Mouse (Mus musculus) lung, adult 2 months (tissue): ENCODE data around the gene Sh3glb1. TPM values are rescaled to one million over a fixed set of nuclear protein-coding genes. Genes with fewer than 3 reads are reported as not detected.
A peak's percentile ranks its signal among the peaks of the same experiment; 100 is the strongest.
"Not testable (repeated sequence)": the region's sequence is repeated elsewhere in the genome, so short reads cannot be mapped to it uniquely, and the experiment has no call there.

Source experiments
- DNase-seq: peaks from one replicate; pipeline ENCODE4 v3.0.0; 2022
- H3K4me1 ChIP-seq: fragments of 200-500 bp; 2 replicates; pipeline ENCODE4 v1.6.1; 2011; ENCODE audit warnings: low read length; ENCODE audit not compliant: control insufficient read depth, insufficient read depth
- H3K4me3 ChIP-seq: fragments of 200-500 bp; replicated peaks from 2 replicates; pipeline ENCODE3; 2011; ENCODE audit warnings: low read depth, mild to moderate bottlenecking, control low read depth, low read length; ENCODE audit errors: extremely low read depth
- CTCF ChIP-seq: fragments of 200-500 bp; IDR thresholded peaks from 2 replicates; pipeline ENCODE4 v1.5.1; 2011; ENCODE audit warnings: mild to moderate bottlenecking, low read length, control low read depth; ENCODE audit not compliant: insufficient read depth
- POLR2A ChIP-seq: fragments of 200-500 bp; IDR thresholded peaks from 2 replicates; pipeline ENCODE4 v1.6.1; 2011; ENCODE audit warnings: low read depth, mild to moderate bottlenecking, control low read depth, low read length, borderline replicate concordance; ENCODE audit errors: extremely low read depth
- WGBS: fragments of 180-500 bp; shearing (Covaris S2); methylation state at CpG from one replicate; pipeline ENCODE4 v1.1.7; 2018; 5-methylcytosine and 5-hydroxymethylcytosine counted together
- polyA plus RNA-seq: library from polyadenylated mRNA; depleted of rRNA; stranded (reverse); fragments of >200 nt; gene quantifications from 2 replicates; pipeline ENCODE4 v1.2.3, GENCODE M21; 2012

The Sh3glb1 gene
- polyA plus RNA-seq, 1 experiment = 26.2 TPM

GRCm38 (mm10) chr3:144736831-144737230 is 16.7 kb upstream of the Sh3glb1 start:
- WGBS = 29% methylated on average over 9 of the region's 9 CpGs
- DNase-seq = peak; percentile 24

DNA sequence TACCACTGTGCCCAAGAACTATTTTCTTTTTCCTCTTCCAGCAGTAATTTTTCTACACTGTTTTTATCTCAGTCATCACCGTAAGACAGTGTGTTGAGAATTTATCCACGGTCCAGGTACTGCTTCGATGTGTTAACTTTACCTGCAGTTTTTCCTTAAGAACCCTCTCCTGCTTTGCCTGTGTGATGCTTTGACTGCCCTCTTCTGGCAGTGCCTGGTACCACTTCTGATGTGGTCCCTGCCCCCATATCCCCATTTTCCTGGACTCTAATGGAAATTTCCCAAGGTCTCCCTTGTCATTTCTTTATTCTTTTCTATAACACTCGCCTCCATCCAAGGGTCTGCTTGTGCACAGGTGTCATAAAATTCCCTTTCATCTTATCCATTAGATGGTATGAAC is 3.3 kb upstream of the Sh3glb1 start:
- Histone ChIP-seq H3K4me1 (no peaks in the 10 kb centered on the region), H3K4me3 (no peak overlapping the region)
- 41% methylated on average over 4 of the region's 4 CpGs for WGBS
- TF ChIP-seq POLR2A (no peak), CTCF (peak; percentile 79)
- DNase-seq = peak; percentile 58

More at GRCm38 (mm10) chr3:144736831-144737230, 16.7 kb upstream of the Sh3glb1 start:
- no peaks in the 10 kb centered on the region for H3K4me1 ChIP-seq
- TF ChIP-seq CTCF (peak; percentile 44; the same call in 1 of the 2 replicates), POLR2A (no peak)
- no peak overlapping the region for H3K4me3 ChIP-seq

- 87% methylated on average over 3 of the region's 3 CpGs for WGBS
Observed at GRCm38 (mm10) chr3:144722566-144722965, 2.4 kb upstream of the Sh3glb1 start.

GRCm38 (mm10) chr3:144721860-144722256 is 1.7 kb upstream of the Sh3glb1 start:
- Histone ChIP-seq H3K4me1 (peaks cover 8% of the 10 kb centered on the region), H3K4me3 (no peak overlapping the region)
- TF ChIP-seq CTCF (no peak), POLR2A (no peak)
- no peak for DNase-seq
- 74% methylated on average over 9 of the region's 9 CpGs for WGBS

More at GRCm38 (mm10) chr3:144722566-144722965, 2.4 kb upstream of the Sh3glb1 start:
- not testable (repeated sequence) for H3K4me3 ChIP-seq, DNase-seq, H3K4me1 ChIP-seq

DNA sequence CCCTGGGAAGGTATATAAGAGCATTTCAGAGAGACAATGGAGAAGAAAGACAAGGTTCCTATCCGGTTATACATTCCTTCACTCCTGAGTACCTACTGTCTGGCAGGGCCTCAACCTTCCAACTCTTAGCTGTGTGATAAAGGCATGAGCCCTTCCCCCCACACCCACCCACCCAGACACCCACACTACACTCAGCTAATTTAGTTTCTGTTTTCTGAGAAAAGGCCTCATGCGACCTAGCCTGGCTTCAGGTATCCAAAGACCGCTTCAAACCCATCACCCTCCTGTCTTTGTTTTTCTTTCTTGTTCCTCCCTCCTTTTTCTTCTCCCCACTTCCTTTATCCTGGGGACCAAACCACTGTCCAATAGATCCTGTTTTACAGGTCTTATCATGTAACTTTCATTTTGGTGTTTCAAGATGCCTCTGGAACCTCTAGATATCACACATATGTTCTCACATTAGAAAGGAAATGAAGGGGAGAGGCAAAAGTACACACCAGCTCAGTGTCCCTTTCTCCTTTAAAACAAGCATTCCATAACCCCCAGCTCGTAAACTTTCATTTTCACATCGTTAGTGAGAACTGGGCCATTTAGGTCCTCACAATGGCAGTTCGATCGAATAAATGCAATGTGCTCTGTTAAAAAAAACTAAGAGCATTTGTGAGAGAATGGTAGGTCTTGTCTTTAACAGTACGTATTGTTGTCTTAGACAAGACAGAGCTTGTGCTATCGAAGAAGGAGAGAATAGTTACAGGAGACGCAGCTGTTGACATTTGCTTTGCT is 1.1 kb upstream of the Sh3glb1 start:
- peaks cover 10% of the 10 kb centered on the region for H3K4me1 ChIP-seq
- H3K4me3 ChIP-seq = no peak overlapping the region
- TF ChIP-seq CTCF = no peak
- no peak for TF ChIP-seq POLR2A
- no peak for DNase-seq
- WGBS = 81% methylated on average over 10 of the region's 10 CpGs

DNA sequence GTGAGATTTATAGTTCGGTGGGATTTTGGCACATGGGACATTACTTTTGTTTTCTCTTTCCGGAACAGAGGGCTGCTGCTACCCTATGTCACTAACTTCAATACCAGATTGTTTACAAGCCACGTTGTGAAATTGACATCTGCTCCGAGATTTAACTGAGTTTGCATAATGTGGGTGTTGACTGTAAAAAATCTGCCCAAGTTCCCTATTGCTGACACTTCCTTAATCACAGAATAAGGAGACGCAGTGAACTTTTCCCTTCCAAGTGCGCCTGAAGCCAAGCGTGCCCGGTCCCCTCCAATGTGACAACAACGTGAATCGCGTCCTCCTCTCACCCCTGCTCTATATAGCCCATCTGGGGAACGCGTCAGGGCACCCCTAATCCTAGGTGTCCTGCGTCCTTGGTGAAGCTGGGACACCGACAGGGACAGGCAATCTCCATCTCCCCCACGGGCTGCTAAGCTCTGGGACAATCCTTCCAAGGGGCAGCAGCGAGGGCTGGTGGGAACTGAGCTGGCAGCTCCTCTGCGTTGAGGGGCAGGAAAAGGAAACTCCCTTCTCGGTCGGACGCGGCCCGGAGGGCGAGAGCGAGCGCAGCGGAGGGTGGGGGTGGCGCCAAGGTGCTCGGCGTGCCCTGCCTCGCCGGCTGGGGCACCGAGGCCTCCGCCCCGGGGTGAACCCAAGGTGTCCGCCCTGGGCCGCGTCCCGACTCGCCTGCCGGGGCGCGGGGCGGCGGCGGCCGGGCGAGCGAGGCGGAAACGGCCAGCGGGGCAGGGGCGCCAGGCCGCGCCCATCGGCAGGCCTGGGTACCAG is 841 bp downstream of the Sh3glb1 start:
- Histone ChIP-seq H3K4me1 (peaks cover 20% of the 10 kb centered on the region), H3K4me3 (peak overlapping the region; percentile 94)
- peak; percentile 75 for DNase-seq
- TF ChIP-seq POLR2A (0 out of 2 replicates have a peak, but pooled peaks have one; percentile 43), CTCF (no peak)
- WGBS = 0% methylated on average over 28 of the region's 56 CpGs

DNA sequence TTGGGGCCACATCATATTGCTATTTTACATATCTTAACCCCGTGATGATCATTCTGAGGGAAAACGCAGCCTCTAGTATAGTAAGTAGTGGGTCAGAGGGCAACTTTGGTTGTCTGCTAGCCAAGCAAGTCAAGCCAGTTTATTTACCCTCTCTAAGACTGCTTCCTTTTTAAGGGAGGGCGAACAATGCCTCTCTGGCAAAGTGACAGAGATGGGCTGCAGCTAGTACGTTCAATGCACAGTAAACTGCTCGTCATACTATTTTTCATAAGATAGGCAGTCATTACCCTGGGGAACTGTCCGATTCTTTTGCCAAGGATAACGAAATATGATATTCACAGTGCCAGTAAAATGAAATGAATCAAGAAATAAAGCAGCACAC is 1.4 kb downstream of the Sh3glb1 start:
- H3K4me3 ChIP-seq = peak overlapping the region; percentile 94
- WGBS = 1% methylated on average over 7 of the region's 7 CpGs
- peak; percentile 39 for DNase-seq
- H3K4me1 ChIP-seq = peaks cover 25% of the 10 kb centered on the region
- TF ChIP-seq CTCF (no peak), POLR2A (no peak)

DNA sequence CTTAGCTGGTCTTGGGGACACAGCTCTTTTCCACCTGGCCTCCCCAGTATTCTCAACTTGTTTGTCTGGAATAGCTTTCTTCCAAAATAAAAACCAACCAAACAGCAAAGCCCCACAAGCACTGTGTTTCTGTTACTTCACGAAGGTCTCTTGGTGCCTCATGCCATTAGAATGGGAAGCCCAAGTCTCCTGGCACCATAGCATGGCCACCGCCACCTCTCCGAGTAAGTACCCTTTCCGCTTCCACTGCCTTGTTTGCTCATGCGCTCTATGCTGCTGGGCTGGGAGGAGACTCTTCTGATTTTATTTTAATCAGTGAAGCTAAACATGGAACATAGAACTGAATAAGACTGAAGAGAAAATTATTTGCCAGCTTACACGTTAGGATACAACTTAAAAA is 2.3 kb downstream of the Sh3glb1 start:
- H3K4me1 ChIP-seq = peaks cover 29% of the 10 kb centered on the region
- 36% methylated on average over 6 of the region's 6 CpGs for WGBS
- TF ChIP-seq POLR2A (no peak), CTCF (no peak)
- DNase-seq = no peak
- no peak overlapping the region for H3K4me3 ChIP-seq

- H3K4me3 ChIP-seq = no peak overlapping the region
- DNase-seq = no peak
- peaks cover 32% of the 10 kb centered on the region for H3K4me1 ChIP-seq
- TF ChIP-seq POLR2A = no peak
- TF ChIP-seq CTCF = no peak
- 45% methylated on average over 3 of the region's 3 CpGs for WGBS
Observed at GRCm38 (mm10) chr3:144717121-144717520, 3.0 kb downstream of the Sh3glb1 start.

DNA sequence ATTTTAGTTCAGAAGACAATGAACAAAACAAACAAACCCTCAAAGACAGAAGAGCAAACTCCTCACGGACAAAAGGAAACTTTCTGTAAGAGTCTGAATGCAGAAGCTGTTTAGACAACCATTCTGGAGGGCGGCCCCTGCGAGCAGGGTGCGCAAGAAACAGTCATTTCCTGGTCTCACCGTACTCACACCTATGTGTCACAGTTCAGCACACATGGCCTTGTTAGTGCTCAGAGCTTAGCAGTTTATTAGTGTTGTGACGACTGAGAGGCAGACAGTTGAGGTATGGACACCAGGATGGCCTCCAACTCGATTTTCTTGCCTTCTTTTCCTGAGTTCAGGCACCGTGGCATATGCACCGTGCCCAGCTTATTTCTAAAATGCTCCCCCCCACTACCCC is 4.2 kb downstream of the Sh3glb1 start:
- H3K4me1 ChIP-seq = peaks cover 32% of the 10 kb centered on the region
- DNase-seq = no peak
- TF ChIP-seq CTCF (no peak), POLR2A (no peak)
- no peak overlapping the region for H3K4me3 ChIP-seq
- WGBS = 19% methylated on average over 9 of the region's 9 CpGs
